Mouse (Mus musculus) lung, adult 2 months (tissue): ENCODE measurements around the gene Ndst2.

Source experiments
- CTCF ChIP-seq: fragments of 200-500 bp; IDR thresholded peaks from 2 replicates; pipeline ENCODE4 v1.5.1; 2011; ENCODE audit warnings: mild to moderate bottlenecking, low read length, control low read depth; ENCODE audit not compliant: insufficient read depth
- POLR2A ChIP-seq: fragments of 200-500 bp; IDR thresholded peaks from 2 replicates; pipeline ENCODE4 v1.6.1; 2011; ENCODE audit warnings: low read depth, mild to moderate bottlenecking, control low read depth, low read length, borderline replicate concordance; ENCODE audit errors: extremely low read depth

GRCm38 (mm10) chr14:20749494-20750051, 15.2 kb upstream of the Ndst2 start:
- TF ChIP-seq POLR2A (no peak), CTCF (no peak)
